Mouse (Mus musculus): ENCODE data around the gene Dnm2.

- TF ChIP-seq CTCF (IDR thresholded peaks at IDR 0.05; ENCODE audit: low read depth, low read length) (no peak), POLR2A (IDR thresholded peaks at IDR 0.05; ENCODE audit: borderline replicate concordance, low read depth, low read length) (no peak)
These were observed 40.7 kb upstream of the Dnm2 start for GRCm38 (mm10) chr9:21383966-21384365.
